Mouse (Mus musculus): Measurements from ENCODE around the gene Ophn1.

DNA sequence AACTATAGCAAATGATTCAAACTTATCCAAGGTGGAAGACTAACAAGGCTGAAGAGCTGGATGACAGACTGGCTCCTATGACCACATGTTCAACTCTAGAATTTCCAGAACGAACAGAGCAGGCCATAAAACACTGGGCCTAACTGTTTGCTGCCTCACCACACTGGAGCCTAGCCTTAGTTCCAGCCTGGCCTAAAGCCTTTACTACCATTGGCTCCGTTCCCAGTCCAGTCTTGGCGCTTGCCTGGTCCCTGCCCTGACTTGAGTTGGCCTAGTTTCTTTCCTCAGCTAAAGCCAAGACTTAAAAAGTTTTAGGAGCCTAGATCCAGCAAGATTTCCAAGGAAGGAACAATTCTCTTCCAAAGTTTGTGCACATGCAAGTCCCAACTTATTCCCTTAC lies 7.5 kb upstream of the Ophn1 start:
- TF ChIP-seq POLR2A (IDR thresholded peaks at IDR 0.05; ENCODE audit: control insufficient read depth, low read depth, low read length) = no peak
- TF ChIP-seq CTCF (IDR thresholded peaks at IDR 0.05; ENCODE audit: control insufficient read depth, insufficient read depth, insufficient replicate concordance, low read depth, low read length) = no peak

All from testis, adult 2 months (tissue).